Mouse (Mus musculus) mouse trophoblast stem cell (cell line): ENCODE measurements at regions not wholly inside any gene's neighbourhood (a gene's known extent, or its start where the extent isn't known, plus 50 kb on each side); places are given as distances from the start of the nearest gene placed in this dataset.

ENCODE experiments used
- in situ Hi-C, 2 experiments: fragments of 300-500 bp; cut with MseI, MboI; formaldehyde crosslinking; loops; 2 replicates in 1 of 2; 3 replicates in 1 of 2; pipeline ENCODE4 v1.15.1; 2025

DNA sequence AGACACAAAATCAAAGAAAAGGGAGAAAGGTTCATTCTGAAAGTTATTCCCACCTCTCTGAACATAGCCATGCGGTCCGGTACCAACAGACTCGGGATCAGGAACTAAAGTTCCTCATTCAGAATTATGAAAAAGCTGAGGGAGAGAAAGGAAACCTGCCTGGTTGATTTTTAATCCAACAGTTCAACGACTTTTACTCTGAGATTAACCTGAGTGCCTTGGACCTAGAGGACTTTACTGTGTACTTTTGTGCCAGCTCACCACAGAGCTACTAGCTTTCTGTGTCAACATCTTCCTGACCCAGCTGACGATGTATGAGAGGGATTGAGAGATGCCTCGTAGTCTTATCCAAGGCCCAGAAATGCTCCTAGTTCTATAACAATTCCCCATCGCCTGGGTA, 92.5 kb upstream of the 2210010C04Rik start:
- in situ Hi-C loops: loop anchor here in 1 of 2 experiments (25.0 kb wide), 1 partner anchor 409 kb away; no protein-coding TSS in a partner anchor

DNA sequence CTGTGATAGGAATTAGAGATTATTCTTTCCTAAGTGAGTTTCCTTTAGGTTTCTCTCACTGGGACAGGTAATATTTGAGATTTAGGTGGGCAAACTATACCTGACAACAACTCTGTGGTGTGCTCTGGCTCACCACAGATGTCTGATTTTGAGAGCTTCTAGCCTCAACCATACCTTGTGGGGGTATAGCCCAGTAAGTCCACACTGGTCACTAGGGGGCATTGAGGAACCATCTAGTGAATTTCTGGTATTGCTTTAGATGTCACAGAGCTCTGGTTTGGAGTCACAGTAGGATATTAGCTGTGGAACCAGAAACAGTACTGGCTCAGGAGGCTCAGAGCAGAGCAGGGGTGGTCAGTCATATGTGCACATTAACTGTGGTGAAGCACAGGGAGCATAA, 91.5 kb upstream of the 2210010C04Rik start:
- in situ Hi-C loops: loop anchor here in 1 of 2 experiments (25.0 kb wide), 1 partner anchor 410 kb away; no protein-coding TSS in a partner anchor

DNA sequence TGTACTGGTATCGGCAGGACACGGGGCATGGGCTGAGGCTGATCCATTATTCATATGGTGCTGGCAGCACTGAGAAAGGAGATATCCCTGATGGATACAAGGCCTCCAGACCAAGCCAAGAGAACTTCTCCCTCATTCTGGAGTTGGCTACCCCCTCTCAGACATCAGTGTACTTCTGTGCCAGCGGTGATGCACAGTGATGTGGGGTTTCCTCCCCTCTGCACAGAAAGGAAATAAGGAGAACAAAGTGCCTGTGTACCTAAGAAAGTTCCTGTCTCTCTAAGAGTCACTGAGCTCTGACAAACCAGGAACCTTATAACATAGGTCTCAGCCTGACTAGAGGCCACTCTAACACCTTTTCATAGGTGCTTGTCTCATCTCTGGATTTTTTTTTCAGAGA, 86.3 kb upstream of the 2210010C04Rik start:
- in situ Hi-C loops: no loop called here

DNA sequence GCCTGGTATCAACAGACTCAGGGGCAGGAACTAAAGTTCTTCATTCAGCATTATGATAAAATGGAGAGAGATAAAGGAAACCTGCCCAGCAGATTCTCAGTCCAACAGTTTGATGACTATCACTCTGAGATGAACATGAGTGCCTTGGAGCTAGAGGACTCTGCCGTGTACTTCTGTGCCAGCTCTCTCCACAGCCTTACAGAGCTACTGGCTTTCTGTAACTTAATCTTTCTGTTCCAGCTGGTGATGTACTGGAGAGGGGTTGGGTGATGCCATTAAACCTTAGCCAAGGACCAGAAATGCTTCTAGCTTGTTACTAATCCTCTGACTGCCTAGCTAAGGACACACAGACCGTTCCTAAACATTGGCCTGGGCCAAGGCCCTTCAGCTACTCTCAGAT, 83.9 kb upstream of the 2210010C04Rik start:
- in situ Hi-C loops: no loop called here

DNA sequence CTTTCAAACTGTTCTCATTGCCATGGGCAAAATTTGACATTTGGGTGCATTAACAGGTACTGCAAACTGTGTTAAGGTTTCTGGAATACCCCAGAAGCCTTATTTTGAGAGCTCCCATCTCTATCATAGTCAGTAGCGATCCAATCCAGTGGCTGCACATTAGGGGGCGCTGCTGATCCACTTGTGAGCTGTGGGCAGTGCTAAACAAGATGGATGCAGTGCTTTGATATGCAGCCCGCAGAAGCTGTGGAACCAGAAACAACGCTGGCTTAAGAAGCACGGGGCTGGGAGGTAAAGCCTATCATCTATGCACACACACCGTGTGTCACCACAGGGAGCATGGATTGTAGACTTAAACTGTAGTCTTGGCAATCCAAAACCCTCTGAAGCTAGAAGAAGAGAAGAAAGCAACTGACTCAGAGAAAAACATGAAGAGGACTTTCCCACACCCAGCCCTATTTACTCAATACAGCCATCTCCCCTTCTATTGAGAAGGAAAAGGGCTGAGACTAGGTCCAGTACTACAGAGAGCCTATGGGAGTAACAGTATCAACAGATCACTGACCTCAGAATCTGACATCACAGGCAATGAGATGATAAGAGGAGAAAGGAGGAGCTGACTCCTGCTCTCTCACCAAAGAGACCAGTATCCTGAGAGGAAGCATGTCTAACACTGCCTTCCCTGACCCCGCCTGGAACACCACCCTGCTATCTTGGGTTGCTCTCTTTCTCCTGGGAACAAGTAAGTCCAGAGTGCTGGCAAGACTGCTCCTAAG, 83.1 kb upstream of the 2210010C04Rik start:
- in situ Hi-C loops: no loop called here

DNA sequence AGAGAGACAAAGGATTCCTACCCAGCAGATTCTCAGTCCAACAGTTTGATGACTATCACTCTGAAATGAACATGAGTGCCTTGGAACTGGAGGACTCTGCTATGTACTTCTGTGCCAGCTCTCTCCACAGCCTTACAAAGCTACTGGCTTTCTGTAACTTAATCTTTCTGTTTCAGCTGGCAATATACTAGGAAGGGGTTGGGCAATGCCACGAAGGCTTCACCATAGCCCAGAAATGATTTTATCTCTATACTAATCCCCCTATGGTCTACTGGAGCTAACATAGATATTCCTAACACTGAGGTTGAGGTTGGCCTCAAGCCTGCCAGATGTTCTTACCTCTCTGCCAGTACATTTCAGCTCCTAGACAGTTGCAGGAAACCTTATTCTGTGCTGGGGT, 78.6 kb upstream of the 2210010C04Rik start:
- in situ Hi-C loops: no loop called here

DNA sequence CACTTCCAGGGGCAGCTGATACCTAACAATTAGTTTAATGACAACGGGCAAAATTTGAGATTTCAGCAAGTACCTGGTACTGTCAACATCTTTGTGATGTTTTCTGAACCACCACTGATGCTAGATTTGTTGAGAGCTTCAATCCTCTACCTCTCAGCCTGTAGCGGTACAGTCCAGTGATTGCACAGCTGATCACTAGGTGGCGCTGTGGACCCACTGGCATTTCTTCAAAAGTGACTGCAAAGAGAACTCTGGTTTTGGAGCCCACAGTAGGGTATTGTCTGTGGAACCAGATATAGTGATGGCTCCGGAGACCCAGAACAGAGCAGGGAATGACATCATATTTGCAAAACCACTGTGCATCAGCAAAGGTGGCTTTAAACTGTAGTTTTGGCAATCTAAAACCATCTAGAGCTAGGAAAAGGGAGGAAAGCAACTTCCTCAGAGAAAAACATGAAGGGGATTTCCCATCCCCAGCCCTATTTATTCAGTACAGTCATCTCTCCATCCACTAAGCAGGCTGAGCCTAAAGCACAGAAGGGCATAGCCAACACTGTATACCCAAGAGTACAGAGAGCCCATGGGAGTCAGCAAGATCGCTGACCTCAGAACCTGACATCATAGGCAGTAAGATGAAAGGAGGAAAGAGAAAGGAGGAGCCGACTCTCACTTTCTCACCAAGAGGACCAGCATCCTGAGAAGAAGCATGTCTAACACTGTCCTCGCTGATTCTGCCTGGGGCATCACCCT, 77.7 kb upstream of the 2210010C04Rik start:
- in situ Hi-C loops: no loop called here

DNA sequence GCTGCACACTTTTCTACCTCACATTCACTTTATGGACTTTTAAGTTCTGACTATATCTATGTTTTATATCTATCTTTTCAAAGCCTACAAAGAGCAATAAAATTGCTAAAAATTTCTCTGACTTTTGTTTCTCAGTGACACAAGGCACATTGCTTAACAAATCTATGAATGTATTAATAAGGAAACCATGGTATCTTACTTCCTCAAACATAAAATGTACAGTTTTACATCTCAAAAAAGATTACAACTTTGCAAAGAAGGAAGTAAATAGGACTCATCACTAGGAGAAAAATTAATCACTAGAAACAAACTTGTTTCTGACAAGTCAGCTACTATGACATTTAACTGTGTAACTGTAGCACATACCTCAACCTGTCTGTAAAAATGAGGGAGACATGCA, 76.5 kb upstream of the 2210010C04Rik start:
- in situ Hi-C loops: no loop called here

DNA sequence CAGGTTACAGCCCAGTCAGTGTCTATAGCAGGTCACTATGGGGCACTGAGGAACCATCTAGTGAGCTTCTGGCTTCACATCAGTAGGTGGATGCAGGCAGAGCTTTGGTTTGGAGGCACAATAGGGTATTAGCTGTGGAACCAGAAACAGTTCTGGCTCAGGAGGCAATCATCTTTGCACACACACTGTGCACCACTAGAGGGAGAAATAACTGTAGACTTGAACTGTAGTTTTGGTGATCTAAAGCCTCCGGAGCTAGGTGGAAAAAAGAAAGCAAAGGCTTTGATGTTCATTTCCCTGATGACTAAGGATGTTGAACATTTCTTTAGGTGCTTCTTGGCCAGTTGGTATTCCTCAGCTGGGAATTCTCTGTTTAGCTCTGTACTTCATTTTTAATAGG, 73.6 kb upstream of the 2210010C04Rik start:
- in situ Hi-C loops: no loop called here

DNA sequence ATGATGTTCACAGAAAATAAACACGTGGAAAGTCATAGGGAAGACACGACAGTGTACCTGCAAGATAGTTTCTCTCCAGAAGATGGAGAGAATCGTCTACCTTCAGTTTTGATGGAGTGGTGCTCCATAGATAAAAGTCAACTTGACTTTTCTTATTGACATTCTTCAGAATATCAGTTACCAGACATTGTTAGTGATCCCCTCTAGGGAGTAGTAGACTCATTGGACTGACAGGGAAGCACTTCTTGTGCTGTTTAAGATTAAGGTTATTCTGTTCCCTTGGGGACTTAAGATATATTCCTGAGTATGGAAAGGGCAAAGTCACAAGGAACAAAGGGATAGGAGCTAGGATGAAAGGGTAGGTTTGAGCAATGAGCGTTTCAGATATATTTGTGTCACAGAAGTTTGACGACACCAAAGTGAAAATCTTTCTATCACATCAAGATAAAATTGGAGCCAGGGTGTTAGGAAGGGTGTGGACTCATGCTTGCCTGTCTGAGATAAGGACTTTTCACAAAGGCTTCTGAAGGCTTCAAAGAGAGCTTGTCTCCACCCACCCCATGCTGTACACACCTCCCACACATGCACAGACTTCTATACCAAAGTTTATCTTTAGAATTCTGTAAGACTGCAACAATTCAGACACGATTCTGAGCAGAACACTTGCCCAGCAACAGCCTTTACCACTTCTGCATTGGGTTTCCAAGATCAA, 68.5 kb upstream of the 2210010C04Rik start:
- in situ Hi-C loops: no loop called here

DNA sequence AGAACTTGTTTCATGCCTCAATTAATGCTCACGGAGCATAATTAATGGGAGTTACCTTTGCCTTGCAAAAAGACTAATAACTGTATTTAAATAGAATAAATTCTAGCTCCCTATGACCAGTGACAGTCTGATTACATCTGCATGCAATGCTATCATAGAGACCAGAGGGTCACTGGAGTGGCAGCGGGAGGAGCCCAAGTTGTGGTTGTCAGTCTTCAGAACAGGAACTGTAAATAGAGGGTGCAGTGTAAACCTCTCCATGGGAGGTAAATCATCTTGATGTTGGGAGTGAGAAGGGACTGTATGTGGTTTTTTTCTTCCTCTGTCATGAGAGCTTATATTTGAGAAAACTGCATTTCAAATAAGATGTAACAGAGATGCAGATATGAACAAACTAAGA, 66.7 kb upstream of the 2210010C04Rik start:
- in situ Hi-C loops: no loop called here

DNA sequence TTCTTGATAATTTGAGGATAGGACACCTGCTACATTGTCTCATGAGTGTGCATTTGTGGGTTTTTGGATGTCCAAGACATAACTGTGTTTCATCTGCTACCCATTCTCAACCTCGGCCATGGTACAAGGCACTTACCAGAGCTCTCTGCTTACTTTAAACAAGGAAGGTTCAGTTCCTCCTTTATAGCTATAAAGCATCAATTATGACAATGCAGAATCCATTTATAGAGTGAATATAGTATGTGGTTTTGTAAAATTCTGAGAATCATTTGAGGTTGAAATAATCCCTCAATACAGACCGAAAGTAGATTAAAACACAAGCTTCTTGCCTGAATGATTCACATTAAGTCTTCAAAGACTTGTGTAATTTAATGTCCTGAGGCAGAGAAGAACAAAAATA, 64.9 kb upstream of the 2210010C04Rik start:
- in situ Hi-C loops: no loop called here

DNA sequence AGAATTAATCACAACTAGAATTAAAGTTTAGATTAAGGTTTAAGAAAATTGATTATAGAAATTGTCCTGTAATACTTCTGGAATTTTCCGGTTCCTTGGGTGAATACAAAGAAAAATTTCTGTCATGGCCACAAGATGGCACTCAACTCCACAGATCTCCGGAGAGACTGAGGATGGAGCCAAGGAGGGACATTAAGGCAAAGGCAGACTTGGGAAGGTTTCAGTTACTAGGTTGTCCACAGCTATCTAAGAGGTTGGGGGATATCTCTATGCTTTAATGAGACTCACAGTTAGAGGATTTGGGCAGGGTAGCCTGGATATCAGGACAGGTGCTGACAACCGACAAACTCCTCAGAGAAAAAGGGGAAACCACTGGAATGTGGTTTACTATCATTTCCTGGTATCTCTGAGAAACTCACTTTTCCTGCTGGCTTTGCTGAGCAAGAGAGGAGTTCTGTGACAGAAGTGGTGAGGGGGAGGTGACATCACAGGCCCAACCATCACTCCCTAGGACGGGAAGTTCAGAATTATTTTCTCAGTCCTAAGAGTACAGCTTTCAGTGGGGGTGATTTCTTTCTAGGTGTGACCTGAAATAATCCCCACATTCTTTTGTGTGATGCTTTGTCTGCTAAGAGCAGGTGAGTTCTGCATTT, 56.0 kb upstream of the 2210010C04Rik start:
- in situ Hi-C loops: no loop called here
